Mouse (Mus musculus) heart, postnatal 0 days (tissue): Measurements from ENCODE around the gene Pdp2. TPM values are rescaled to one million over a fixed set of nuclear protein-coding genes. Genes with fewer than 3 reads are reported as not detected.

Source experiments
- ATAC-seq: fragments of 200-750 bp; cut with Nextera tagmentation; 2 replicates; pipeline ENCODE4 v1.8.0; 2017; ENCODE audit warnings: low read depth, moderate number of reproducible peaks, moderate library complexity; ENCODE audit not compliant: insufficient read depth
- DNase-seq: peaks from one replicate; pipeline ENCODE4 v3.0.0-alpha.2; 2016; ENCODE audit warnings: low spot score
- H3K27ac ChIP-seq: fragments of 300-500 bp; sonication (generic); 2 replicates; pipeline ENCODE4 v1.5.1; 2014; ENCODE audit warnings: low read depth, mild to moderate bottlenecking
- H3K27me3 ChIP-seq: fragments of 300-500 bp; sonication (generic); 2 replicates; pipeline ENCODE4 v1.6.1; 2014; ENCODE audit warnings: low read length, mixed read lengths; ENCODE audit not compliant: control insufficient read depth, insufficient read depth
- H3K36me3 ChIP-seq: fragments of 300-500 bp; sonication (generic); replicated peaks from 2 replicates; pipeline ENCODE4 v1.6.1; 2014; ENCODE audit warnings: low read length, mixed read lengths; ENCODE audit not compliant: control insufficient read depth, insufficient read depth
- H3K4me1 ChIP-seq: fragments of 300-500 bp; sonication (generic); 2 replicates; pipeline ENCODE4 v1.6.1; 2014; ENCODE audit warnings: antibody characterized with exemption; ENCODE audit not compliant: control insufficient read depth, insufficient read depth
- H3K4me2 ChIP-seq: fragments of 300-500 bp; sonication (generic); 2 replicates; pipeline ENCODE4 v1.6.1; 2014; ENCODE audit warnings: low read depth, mild to moderate bottlenecking, low read length, moderate library complexity
- H3K4me3 ChIP-seq: fragments of 300-500 bp; sonication (generic); 2 replicates; pipeline ENCODE4 v1.5.1; 2014; ENCODE audit warnings: low read depth, low read length
- H3K9ac ChIP-seq: fragments of 300-500 bp; sonication (generic); replicated peaks from 2 replicates; pipeline ENCODE4 v1.6.1; 2014; ENCODE audit warnings: low read depth, low read length, mixed read lengths
- H3K9me3 ChIP-seq: fragments of 300-500 bp; sonication (generic); replicated peaks from 2 replicates; pipeline ENCODE4 v1.6.1; 2016; ENCODE audit warnings: low read length; ENCODE audit not compliant: control insufficient read depth
- CTCF ChIP-seq: IDR thresholded peaks from 2 replicates; pipeline ENCODE4 v1.5.1; 2016; ENCODE audit warnings: antibody characterized with exemption, control low read depth, low read depth
- EP300 ChIP-seq: IDR thresholded peaks from 2 replicates; pipeline ENCODE4 v1.6.1; 2016; ENCODE audit warnings: antibody characterized with exemption, low read depth
- WGBS: fragments of 180-500 bp; shearing (Covaris S2); extraction: QIAGEN DNeasy Blood & Tissue Kit; methylation state at CpG from one replicate; pipeline ENCODE4 v1.1.7; 2014; 5-methylcytosine and 5-hydroxymethylcytosine counted together
- polyA plus RNA-seq: library from polyadenylated mRNA; unstranded; fragments of >200 nt; fragmentation: Nextera tagmentation; extraction: Ambion mirVana; gene quantifications from 2 replicates; pipeline ENCODE4 v1.2.1, GENCODE M21; 2015
- total RNA-seq: library from RNA; depleted of rRNA; stranded (reverse); fragments of >200 nt; gene quantifications from 2 replicates; pipeline ENCODE4 v1.2.3, GENCODE M21; 2014; ENCODE audit warnings: low replicate concordance

The Pdp2 gene
- total and polyA plus RNA-seq, 2 experiments from 2014 or later = 4.0 to 5.7 TPM

GRCm38 (mm10) chr8:104638010-104638409 lies 46.8 kb downstream of the Pdp2 start:
- DNase-seq = no peak
- no peak overlapping the region for H3K9ac ChIP-seq

DNA sequence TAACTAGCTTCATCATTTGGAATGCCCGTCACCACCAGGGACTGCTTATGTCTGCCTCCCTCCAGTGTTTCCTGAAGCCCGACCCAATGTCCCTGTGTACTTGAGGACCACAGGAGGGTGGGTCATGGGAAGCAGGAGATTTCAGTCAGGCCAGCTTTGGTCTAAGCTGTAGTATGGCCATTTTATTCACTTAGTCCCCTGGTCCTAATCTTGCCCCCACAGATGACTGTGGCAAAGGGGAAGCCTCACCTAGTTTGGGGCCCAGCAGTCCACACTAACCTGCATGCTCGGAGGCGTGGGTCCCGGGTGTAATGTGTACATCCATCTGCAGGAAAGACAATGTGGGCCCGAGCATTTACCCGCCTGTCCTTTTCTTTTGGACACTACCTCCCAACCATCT lies 49.0 kb downstream of the Pdp2 start:
- Histone ChIP-seq H3K4me3 (peak overlapping the region; percentile 93), H3K36me3 (peaks cover 38% of the 10 kb centered on the region), H3K27me3 (no peaks in the 10 kb centered on the region), H3K9me3 (no peaks in the 10 kb centered on the region), H3K4me1 (peaks cover 12% of the 10 kb centered on the region), H3K27ac (no peak overlapping the region), H3K9ac (peak overlapping the region; percentile 71; the same call in 1 of the 2 replicates), H3K4me2 (peak overlapping the region; percentile 86)
- WGBS = 68% methylated on average over 7 of the region's 7 CpGs
- ATAC-seq (no peak), DNase-seq (no peak)
- TF ChIP-seq CTCF = no peak
- TF ChIP-seq EP300 = no peak

More at GRCm38 (mm10) chr8:104638010-104638409, 46.8 kb downstream of the Pdp2 start:
- no peak overlapping the region for H3K4me3 ChIP-seq
- TF ChIP-seq EP300 = no peak
- 89% methylated on average over 6 of the region's 6 CpGs for WGBS
- H3K27me3 ChIP-seq = no peaks in the 10 kb centered on the region
- peaks cover 43% of the 10 kb centered on the region for H3K36me3 ChIP-seq
- no peak overlapping the region for H3K27ac ChIP-seq
- peaks cover 17% of the 10 kb centered on the region for H3K4me1 ChIP-seq
- H3K4me2 ChIP-seq = no peak overlapping the region
- H3K9me3 ChIP-seq = no peaks in the 10 kb centered on the region
- ATAC-seq = no peak

- no peak for ATAC-seq
- 6% methylated on average over 25 of the region's 25 CpGs for WGBS
- peaks cover 12% of the 10 kb centered on the region for H3K4me1 ChIP-seq
- H3K36me3 ChIP-seq = peaks cover 32% of the 10 kb centered on the region
- peak overlapping the region; percentile 86 for H3K4me2 ChIP-seq
- H3K4me3 ChIP-seq = peak overlapping the region; percentile 93
- no peaks in the 10 kb centered on the region for H3K27me3 ChIP-seq
- no peak for TF ChIP-seq EP300
- no peak for TF ChIP-seq CTCF
- H3K27ac ChIP-seq = peak overlapping the region; percentile 81
- DNase-seq = no peak
- H3K9ac ChIP-seq = peak overlapping the region; percentile 71
- no peaks in the 10 kb centered on the region for H3K9me3 ChIP-seq
Observed at GRCm38 (mm10) chr8:104640831-104641370, 49.6 kb downstream of the Pdp2 start.

DNA sequence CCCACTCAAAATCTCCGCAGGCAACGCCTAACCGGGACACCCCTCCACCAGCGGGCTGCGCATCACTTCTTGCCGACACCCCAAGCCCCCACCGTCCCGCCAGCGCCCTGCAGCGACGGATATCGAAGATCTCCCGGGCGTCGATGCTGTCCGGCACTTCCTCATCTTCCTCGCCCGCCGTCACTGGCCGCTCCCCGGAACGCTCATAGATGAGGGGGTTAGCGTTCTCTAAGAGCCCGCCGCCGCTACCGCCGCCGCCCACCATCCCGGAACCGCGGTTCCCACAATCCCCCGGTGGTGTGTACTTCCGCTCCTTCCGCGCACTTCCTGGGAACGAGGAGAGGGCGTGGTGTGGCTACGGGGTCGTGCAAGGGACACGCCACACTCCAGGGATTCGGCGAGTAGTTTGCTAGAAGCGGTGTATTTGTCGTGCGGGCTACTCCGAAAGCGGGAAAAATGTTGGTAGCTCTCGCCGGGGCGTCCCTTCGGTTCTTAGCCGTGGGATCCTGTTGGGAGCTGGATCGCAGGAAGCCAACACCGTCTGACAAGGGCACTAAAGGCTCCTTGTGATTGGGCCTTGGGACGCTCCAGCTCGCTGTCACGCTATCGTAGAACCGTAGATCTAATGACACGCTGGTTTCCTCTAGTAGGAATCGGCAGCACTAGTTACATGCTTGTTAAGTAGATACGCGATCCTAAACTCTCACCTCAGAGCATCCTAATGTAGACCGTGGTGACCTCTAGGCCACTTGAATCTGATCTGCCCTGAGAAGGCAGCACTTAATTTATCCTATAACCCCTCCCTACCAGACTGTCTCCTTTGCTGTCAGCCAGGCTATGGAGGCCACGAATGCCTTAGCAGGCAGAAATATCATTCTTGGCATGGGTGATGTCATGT lies 50.4 kb downstream of the Pdp2 start, which contains the start of gene Ciao2b:
Gene Ciao2b, minus strand, starts transcription at position 540 of the 898 bp plus-strand sequence.
- peak; percentile 86 for DNase-seq

DNA sequence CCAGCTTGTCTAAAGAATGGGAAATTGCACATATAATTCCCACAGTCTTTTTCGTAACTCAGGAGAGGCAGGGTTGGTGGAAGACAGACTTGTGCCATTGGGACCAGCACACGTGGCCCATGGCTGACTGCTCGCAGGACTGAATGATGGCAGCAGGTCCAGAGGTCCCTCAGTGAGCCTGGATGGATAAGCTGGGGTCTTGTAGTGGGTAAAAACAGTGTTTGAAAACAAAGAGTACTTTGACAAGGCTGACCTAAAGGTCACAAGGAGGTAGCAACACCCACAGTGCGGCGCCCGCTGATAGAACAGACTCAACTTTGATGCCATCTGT lies 51.0 kb downstream of the Pdp2 start:
- Histone ChIP-seq H3K9me3 (no peaks in the 10 kb centered on the region), H3K4me1 (peaks cover 12% of the 10 kb centered on the region), H3K27me3 (no peaks in the 10 kb centered on the region), H3K9ac (peak overlapping the region; percentile 71; the same call in 1 of the 2 replicates), H3K4me2 (peak overlapping the region; percentile 86), H3K36me3 (peaks cover 23% of the 10 kb centered on the region), H3K27ac (peak overlapping the region; percentile 81), H3K4me3 (peak overlapping the region; percentile 93)
- no peak for TF ChIP-seq CTCF
- TF ChIP-seq EP300 = no peak
- no peak for ATAC-seq
- no peak for DNase-seq
- 65% methylated on average over 6 of the region's 6 CpGs for WGBS

More for the DNA sequence above, 50.4 kb downstream of the Pdp2 start, which contains the start of gene Ciao2b:
- under 1% methylated on average over 66 of the region's 66 CpGs for WGBS
- peaks cover 29% of the 10 kb centered on the region for H3K36me3 ChIP-seq
- ATAC-seq = peak; percentile 97
- peaks cover 12% of the 10 kb centered on the region for H3K4me1 ChIP-seq
- 0 out of 2 replicates have a peak, but pooled peaks have one; percentile 15 for TF ChIP-seq EP300
- no peak for TF ChIP-seq CTCF
- no peaks in the 10 kb centered on the region for H3K9me3 ChIP-seq
- H3K27ac ChIP-seq = peak within 1 kb of the TSS; percentile 81
- peak within 1 kb of the TSS; percentile 93 for H3K4me3 ChIP-seq
- peak within 1 kb of the TSS; percentile 71 for H3K9ac ChIP-seq
- H3K4me2 ChIP-seq = peak within 1 kb of the TSS; percentile 86
- no peaks in the 10 kb centered on the region for H3K27me3 ChIP-seq
